Mouse (Mus musculus): Measurements from ENCODE around the gene Ptprf. TPM values are rescaled to one million over a fixed set of nuclear protein-coding genes. Genes with fewer than 3 reads are reported as not detected.

Gene Ptprf
- total and polyA plus RNA-seq, 3 experiments: 0.27 TPM; not detected in 2

GRCm38 (mm10) chr4:118243791-118244190 is 47.4 kb downstream of the Ptprf start:
- TF ChIP-seq POLR2AphosphoS5 (IDR thresholded peaks at IDR 0.05; ENCODE audit: insufficient replicate concordance, low read depth, low read length): no peak
- no peak for TF ChIP-seq TAL1 (conservative IDR thresholded peaks at IDR 0.05; ENCODE audit: low read depth, low read length)
- no peak for TF ChIP-seq CTCF (IDR thresholded peaks at IDR 0.05; ENCODE audit: low read depth, low read length)
- TF ChIP-seq GATA1 (IDR thresholded peaks at IDR 0.05; ENCODE audit: borderline replicate concordance, low read length): no peak
- TF ChIP-seq GATA2 (IDR thresholded peaks at IDR 0.05; ENCODE audit: borderline replicate concordance, low read depth, low read length): no peak
- Histone ChIP-seq H3K27me3 (ENCODE audit: insufficient read depth, low read length) (peaks cover 19% of the 10 kb centered on the region), H3K36me3 (replicated peaks) (no peaks in the 10 kb centered on the region), H3K4me3 (ENCODE audit: low read depth, low read length) (no peak overlapping the region), H3K4me1 (ENCODE audit: insufficient read depth, low read depth, low read length) (no peaks in the 10 kb centered on the region), H3K9me3 (replicated peaks) (no peaks in the 10 kb centered on the region)
- no peak for DNase-seq (ENCODE audit: low spot score)
- no peak for ATAC-seq (ENCODE audit: extremely low read depth, insufficient number of reproducible peaks, low FRiP score, poor library complexity, severe bottlenecking)

- ATAC-seq (ENCODE audit: extremely low read depth, insufficient number of reproducible peaks, low FRiP score, poor library complexity, severe bottlenecking) (no peak), DNase-seq (ENCODE audit: low spot score) (no peak)
- peaks cover 20% of the 10 kb centered on the region for H3K27me3 ChIP-seq (ENCODE audit: insufficient read depth, low read length)
- H3K4me1 ChIP-seq (ENCODE audit: insufficient read depth, low read depth, low read length): no peaks in the 10 kb centered on the region
- TF ChIP-seq TAL1 (conservative IDR thresholded peaks at IDR 0.05; ENCODE audit: low read depth, low read length): no peak
- TF ChIP-seq CTCF (IDR thresholded peaks at IDR 0.05; ENCODE audit: low read depth, low read length): no peak
- no peak for TF ChIP-seq POLR2AphosphoS5 (IDR thresholded peaks at IDR 0.05; ENCODE audit: insufficient replicate concordance, low read depth, low read length)
- TF ChIP-seq GATA1 (IDR thresholded peaks at IDR 0.05; ENCODE audit: borderline replicate concordance, low read length): no peak
- no peak for TF ChIP-seq GATA2 (IDR thresholded peaks at IDR 0.05; ENCODE audit: borderline replicate concordance, low read depth, low read length)
- H3K36me3 ChIP-seq (replicated peaks): no peaks in the 10 kb centered on the region
- no peak overlapping the region for H3K4me3 ChIP-seq (ENCODE audit: low read depth, low read length)
- no peaks in the 10 kb centered on the region for H3K9me3 ChIP-seq (replicated peaks)
Observed at GRCm38 (mm10) chr4:118243298-118243697, 47.9 kb downstream of the Ptprf start.

GRCm38 (mm10) chr4:118239960-118240689 is 51.1 kb downstream of the Ptprf start:
- TF ChIP-seq POLR2AphosphoS5 (IDR thresholded peaks at IDR 0.05; ENCODE audit: insufficient replicate concordance, low read depth, low read length): no peak
- TF ChIP-seq CTCF (IDR thresholded peaks at IDR 0.05; ENCODE audit: low read depth, low read length): no peak
- TF ChIP-seq GATA1 (IDR thresholded peaks at IDR 0.05; ENCODE audit: borderline replicate concordance, low read length): no peak
- TF ChIP-seq GATA2 (IDR thresholded peaks at IDR 0.05; ENCODE audit: borderline replicate concordance, low read depth, low read length): no peak
- no peaks in the 10 kb centered on the region for H3K9me3 ChIP-seq (replicated peaks)
- no peaks in the 10 kb centered on the region for H3K36me3 ChIP-seq (replicated peaks)
- H3K4me3 ChIP-seq (ENCODE audit: low read depth, low read length): no peak overlapping the region
- H3K27me3 ChIP-seq (ENCODE audit: insufficient read depth, low read length): peaks cover 14% of the 10 kb centered on the region
- DNase-seq (ENCODE audit: low spot score): no peak
- H3K4me1 ChIP-seq (ENCODE audit: insufficient read depth, low read depth, low read length): no peaks in the 10 kb centered on the region
- ATAC-seq (ENCODE audit: extremely low read depth, insufficient number of reproducible peaks, low FRiP score, poor library complexity, severe bottlenecking): no peak

- Histone ChIP-seq H3K4me3 (ENCODE audit: low read depth, low read length) (no peak overlapping the region), H3K4me1 (ENCODE audit: insufficient read depth, low read depth, low read length) (no peaks in the 10 kb centered on the region), H3K9me3 (replicated peaks) (no peaks in the 10 kb centered on the region), H3K27me3 (ENCODE audit: insufficient read depth, low read length) (peaks cover 9% of the 10 kb centered on the region; the same call in 1 of the 2 replicates), H3K36me3 (replicated peaks) (no peaks in the 10 kb centered on the region)
- TF ChIP-seq GATA1 (IDR thresholded peaks at IDR 0.05; ENCODE audit: borderline replicate concordance, low read length): no peak
- no peak for TF ChIP-seq GATA2 (IDR thresholded peaks at IDR 0.05; ENCODE audit: borderline replicate concordance, low read depth, low read length)
- TF ChIP-seq POLR2AphosphoS5 (IDR thresholded peaks at IDR 0.05; ENCODE audit: insufficient replicate concordance, low read depth, low read length): no peak
- no peak for TF ChIP-seq TAL1 (conservative IDR thresholded peaks at IDR 0.05; ENCODE audit: low read depth, low read length)
- no peak for TF ChIP-seq CTCF (IDR thresholded peaks at IDR 0.05; ENCODE audit: low read depth, low read length)
- no peak for DNase-seq (ENCODE audit: low spot score)
- no peak for ATAC-seq (ENCODE audit: extremely low read depth, insufficient number of reproducible peaks, low FRiP score, poor library complexity, severe bottlenecking)
Observed at GRCm38 (mm10) chr4:118238666-118239065, 52.5 kb downstream of the Ptprf start.

GRCm38 (mm10) chr4:118236871-118237270 is 54.3 kb downstream of the Ptprf start:
- Histone ChIP-seq H3K27me3 (ENCODE audit: insufficient read depth, low read length) (peaks cover 9% of the 10 kb centered on the region; the same call in 1 of the 2 replicates), H3K4me3 (ENCODE audit: low read depth, low read length) (no peak overlapping the region), H3K36me3 (replicated peaks) (no peaks in the 10 kb centered on the region), H3K9me3 (replicated peaks) (no peaks in the 10 kb centered on the region), H3K4me1 (ENCODE audit: insufficient read depth, low read depth, low read length) (no peaks in the 10 kb centered on the region)
- no peak for DNase-seq (ENCODE audit: low spot score)
- no peak for TF ChIP-seq GATA2 (IDR thresholded peaks at IDR 0.05; ENCODE audit: borderline replicate concordance, low read depth, low read length)
- no peak for TF ChIP-seq POLR2AphosphoS5 (IDR thresholded peaks at IDR 0.05; ENCODE audit: insufficient replicate concordance, low read depth, low read length)
- TF ChIP-seq CTCF (IDR thresholded peaks at IDR 0.05; ENCODE audit: low read depth, low read length): no peak
- TF ChIP-seq GATA1 (IDR thresholded peaks at IDR 0.05; ENCODE audit: borderline replicate concordance, low read length): no peak
- TF ChIP-seq TAL1 (conservative IDR thresholded peaks at IDR 0.05; ENCODE audit: low read depth, low read length): no peak
- ATAC-seq (ENCODE audit: extremely low read depth, insufficient number of reproducible peaks, low FRiP score, poor library complexity, severe bottlenecking): no peak

- TF ChIP-seq GATA2 (IDR thresholded peaks at IDR 0.05; ENCODE audit: borderline replicate concordance, low read depth, low read length) (no peak), TAL1 (conservative IDR thresholded peaks at IDR 0.05; ENCODE audit: low read depth, low read length) (no peak), POLR2AphosphoS5 (IDR thresholded peaks at IDR 0.05; ENCODE audit: insufficient replicate concordance, low read depth, low read length) (no peak), GATA1 (IDR thresholded peaks at IDR 0.05; ENCODE audit: borderline replicate concordance, low read length) (no peak), CTCF (IDR thresholded peaks at IDR 0.05; ENCODE audit: low read depth, low read length) (no peak)
- Histone ChIP-seq H3K36me3 (replicated peaks) (no peaks in the 10 kb centered on the region), H3K27me3 (ENCODE audit: insufficient read depth, low read length) (peaks cover 9% of the 10 kb centered on the region; the same call in 1 of the 2 replicates), H3K9me3 (replicated peaks) (no peaks in the 10 kb centered on the region), H3K4me1 (ENCODE audit: insufficient read depth, low read depth, low read length) (no peaks in the 10 kb centered on the region), H3K4me3 (ENCODE audit: low read depth, low read length) (no peak overlapping the region)
- ATAC-seq (ENCODE audit: extremely low read depth, insufficient number of reproducible peaks, low FRiP score, poor library complexity, severe bottlenecking) (no peak), DNase-seq (ENCODE audit: low spot score) (no peak)
Observed at GRCm38 (mm10) chr4:118234711-118235388, 56.4 kb downstream of the Ptprf start.

All from G1E (cell line).